Mouse (Mus musculus): ENCODE measurements around the gene Capn15.

DNA sequence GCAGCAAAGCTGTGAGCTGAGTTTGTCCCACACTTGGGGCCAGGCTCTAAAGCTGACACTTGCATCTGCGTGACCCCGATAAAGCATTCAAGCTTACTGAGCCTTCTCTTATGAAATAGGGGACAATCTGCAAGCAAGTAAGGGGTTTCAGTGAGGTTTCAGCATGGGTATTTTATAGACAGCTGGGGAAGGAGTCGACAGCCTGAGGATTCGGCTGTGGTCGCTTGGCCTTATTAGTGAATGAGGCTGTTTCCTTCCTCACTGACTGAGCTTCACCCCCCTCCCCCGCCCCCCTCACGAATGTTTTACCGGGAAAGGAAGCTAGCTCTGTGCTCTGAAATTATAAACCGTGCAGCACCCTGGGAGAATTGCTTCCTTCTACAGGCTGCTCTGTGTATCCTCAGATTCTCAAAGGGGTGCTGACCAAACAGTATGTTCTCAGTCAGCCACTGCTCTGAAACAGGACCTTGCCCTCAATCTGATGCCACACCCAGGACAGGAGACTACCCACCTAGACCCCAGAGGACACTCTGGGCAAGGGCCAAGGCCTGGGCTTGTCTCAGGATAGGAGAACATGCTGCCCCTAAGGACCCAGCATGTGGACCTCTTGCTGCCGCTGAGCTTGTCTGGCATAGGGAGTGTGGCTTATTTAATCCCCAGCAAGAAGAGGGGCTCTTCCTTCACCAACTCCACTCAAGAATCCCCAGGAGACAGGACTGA, 20.3 kb upstream of the Capn15 start:
- TF ChIP-seq EP300 (IDR thresholded peaks at IDR 0.05; ENCODE audit: insufficient read depth, low read depth, low read length) (no peak), POLR2A (IDR thresholded peaks at IDR 0.05; ENCODE audit: insufficient read depth, low read depth, low read length) (no peak), CTCF (IDR thresholded peaks at IDR 0.05) (no peak)

All from heart, adult 2 months (tissue).